Mouse (Mus musculus) spleen, postnatal 14 days (tissue): ENCODE data around the gene Spata31d1b.

Source experiments
- DNase-seq, 2 experiments: peaks; one replicate each; pipeline ENCODE4 v3.0.0; 2021 to 2022; ENCODE audit warnings: low spot score in 2 of 2

Gene Spata31d1b

DNA sequence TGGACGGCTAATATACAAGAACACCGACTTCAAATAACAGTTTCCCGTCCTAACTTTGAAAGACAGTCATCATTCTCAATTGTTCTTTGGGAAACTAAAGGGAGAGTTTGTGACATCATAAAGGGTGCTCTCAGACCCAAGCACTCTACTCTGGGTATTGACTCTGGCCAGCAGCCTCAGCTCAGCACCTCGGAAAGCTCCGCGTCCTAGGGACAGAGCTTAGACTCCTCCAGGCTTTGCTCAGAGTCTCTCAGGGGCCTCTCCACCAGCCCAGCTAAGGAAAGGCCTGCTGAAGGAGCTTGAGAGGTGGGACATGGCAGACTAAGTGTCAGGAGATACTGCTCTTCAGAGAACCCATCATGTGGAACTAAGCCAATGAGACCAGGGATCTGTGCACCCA, 34.1 kb downstream of the Spata31d1b start:
- no peak for DNase-seq

DNA sequence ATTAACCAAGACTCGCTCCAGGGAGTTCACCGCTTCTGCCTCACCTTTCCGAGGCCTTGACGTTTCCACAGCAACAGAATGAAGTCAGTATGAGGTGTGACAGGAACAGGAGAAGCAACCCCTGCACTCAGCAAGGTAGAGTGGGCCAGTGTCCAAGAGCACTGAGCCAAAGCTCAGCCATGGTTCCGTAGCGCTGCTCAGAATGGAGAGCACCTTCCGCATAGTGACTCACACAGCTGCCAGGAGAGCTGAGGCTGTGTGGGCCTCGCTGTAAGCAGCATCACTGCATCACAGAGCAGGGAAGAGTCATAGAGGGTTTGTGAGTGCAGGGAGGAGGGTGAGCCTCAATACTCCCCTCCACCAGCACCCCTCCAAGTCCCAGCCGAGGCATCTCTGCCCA, 34.6 kb downstream of the Spata31d1b start, which contains the start of gene 1700014D04Rik:
TSS of gene 1700014D04Rik (minus strand) at position 42 of the 400 bp plus-strand sequence.
- DNase-seq, result no peak

DNA sequence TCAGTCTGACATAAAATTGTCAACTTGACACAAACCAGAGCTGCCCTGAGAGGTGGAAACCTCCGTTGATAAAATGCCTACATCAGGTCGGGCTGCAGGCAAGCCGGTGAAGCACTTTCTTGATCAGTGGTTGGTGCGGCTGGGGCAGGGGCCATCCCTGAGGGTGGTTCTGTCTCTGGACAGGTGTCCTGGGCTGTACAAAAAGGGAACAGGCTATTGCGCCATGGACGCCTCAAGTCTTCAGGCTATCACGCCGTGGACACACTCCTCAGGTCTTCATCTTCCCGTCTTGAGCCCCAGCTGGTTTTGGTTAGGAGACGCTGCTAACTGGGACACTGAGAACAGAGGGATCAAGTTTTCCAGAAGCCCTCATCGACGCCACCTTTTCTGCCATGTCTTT, 38.2 kb downstream of the Spata31d1b start:
- DNase-seq, result no peak

DNA sequence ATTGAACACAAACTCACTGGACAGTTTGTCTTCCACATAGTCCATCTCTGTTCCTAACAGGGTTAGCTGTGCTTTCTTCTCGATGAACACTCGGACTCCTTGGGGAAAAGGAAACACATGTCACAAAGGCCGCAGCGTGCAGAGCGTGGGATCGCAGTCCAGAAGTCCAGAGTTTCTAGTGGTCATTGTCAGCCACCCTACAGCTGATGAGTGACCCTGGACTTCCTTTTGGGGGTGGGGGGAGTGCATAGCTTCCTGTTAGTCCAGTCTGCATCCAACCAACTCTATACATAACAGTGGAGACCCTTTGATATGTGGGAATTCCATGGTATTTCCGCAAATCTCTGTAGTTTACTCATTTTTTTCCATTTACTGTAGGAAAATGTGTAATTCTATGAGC, 44.8 kb downstream of the Spata31d1b start:
- no peak for DNase-seq

DNA sequence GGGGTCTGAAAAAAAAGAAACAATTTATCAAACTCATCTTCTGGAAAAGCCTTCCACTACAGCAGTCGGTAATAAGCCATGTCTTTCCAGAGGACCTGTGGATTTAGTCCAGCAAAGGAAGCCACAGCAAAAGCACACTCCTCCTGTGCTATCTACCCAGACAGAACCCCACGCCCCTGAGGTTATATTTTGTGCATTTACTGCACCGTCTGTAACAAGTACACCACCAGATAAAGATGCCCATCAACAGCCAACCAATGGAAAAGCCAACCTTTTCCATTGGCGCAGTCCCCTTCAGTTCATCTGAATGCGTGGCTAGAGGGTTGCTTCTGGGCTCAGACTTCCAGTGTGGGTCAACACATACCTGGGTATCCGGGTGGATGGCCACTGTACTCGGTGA, 50.7 kb downstream of the Spata31d1b start:
- DNase-seq, result no peak

DNA sequence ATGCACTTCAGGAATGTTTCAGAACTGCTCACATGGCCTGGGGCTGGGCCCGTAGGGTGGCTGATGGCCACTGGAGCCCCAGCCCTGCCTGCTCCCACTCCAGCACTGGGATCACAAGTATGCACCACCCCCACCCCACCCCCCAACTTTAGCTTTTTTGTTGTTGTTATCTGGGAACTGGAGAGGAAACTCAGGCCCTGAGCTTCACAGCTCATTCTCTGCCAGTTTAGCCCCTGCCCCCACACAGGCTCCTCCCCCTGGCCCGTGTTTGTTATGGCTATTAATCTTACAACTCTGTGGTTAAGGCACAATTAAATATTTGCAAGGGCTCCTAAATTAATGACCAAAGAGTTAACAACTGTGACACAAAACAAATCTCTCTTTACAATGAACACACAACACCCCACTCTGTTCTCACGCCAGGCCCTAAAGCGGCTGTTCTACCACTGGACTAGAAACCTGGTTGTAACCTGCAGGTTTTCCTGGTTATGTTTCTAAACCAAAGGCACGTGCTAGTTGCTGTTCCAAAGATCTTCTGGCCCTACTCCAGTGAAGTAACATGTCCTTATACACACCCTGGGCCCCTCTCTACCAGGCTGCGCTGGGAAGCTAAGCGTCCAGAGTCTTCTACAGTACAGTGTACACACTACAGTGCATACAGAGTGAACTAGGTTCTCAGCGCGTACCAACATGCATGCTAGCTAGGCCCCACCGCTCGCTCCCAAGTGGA, 54.9 kb downstream of the Spata31d1b start:
- no peak for DNase-seq

DNA sequence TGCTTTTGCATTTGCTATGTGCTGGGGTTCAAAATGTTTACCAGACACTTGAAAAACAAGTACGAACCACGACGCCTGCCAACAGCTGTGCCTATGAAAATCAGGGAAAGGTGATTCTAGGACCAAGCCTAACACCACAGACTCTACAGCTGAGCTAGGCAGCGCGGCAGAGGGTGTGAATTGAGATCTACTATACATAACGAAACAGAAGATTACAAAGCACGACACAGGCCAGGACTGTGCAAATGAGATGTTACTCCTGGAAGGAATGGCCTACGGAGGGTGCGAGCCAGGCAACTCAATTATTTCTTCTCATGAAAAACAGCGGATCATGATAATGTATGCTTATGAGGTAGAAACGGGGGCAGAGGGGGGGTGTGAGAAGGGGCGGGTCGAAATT, 56.4 kb downstream of the Spata31d1b start:
- DNase-seq, result no peak
